Mouse (Mus musculus) bone marrow, adult 2 months (tissue): ENCODE data around the gene Fam129a.

Source experiments
- CTCF ChIP-seq: fragments of 200-500 bp; IDR thresholded peaks from 2 replicates; pipeline ENCODE4 v1.5.1; 2011; ENCODE audit warnings: low read length, control low read depth; ENCODE audit not compliant: control insufficient read depth, insufficient read depth
- POLR2A ChIP-seq: fragments of 200-500 bp; IDR thresholded peaks from 2 replicates; pipeline ENCODE4 v1.6.1; 2011; ENCODE audit warnings: low read depth, mild to moderate bottlenecking, control low read depth, low read length, borderline replicate concordance; ENCODE audit not compliant: control insufficient read depth

GRCm38 (mm10) chr1:151627141-151627540 is 56.2 kb downstream of the Fam129a start:
- TF ChIP-seq CTCF (no peak), POLR2A (no peak)
